Mouse (Mus musculus) adrenal gland, adult 8-10 months (tissue): ENCODE measurements at regions not wholly inside any gene's neighbourhood (a gene's known extent, or its start where the extent isn't known, plus 50 kb on each side); places are given as distances from the start of the nearest gene placed in this dataset.

Experiments used
- DNase-seq: peaks from one replicate; pipeline ENCODE4 v3.0.0; 2022

DNA sequence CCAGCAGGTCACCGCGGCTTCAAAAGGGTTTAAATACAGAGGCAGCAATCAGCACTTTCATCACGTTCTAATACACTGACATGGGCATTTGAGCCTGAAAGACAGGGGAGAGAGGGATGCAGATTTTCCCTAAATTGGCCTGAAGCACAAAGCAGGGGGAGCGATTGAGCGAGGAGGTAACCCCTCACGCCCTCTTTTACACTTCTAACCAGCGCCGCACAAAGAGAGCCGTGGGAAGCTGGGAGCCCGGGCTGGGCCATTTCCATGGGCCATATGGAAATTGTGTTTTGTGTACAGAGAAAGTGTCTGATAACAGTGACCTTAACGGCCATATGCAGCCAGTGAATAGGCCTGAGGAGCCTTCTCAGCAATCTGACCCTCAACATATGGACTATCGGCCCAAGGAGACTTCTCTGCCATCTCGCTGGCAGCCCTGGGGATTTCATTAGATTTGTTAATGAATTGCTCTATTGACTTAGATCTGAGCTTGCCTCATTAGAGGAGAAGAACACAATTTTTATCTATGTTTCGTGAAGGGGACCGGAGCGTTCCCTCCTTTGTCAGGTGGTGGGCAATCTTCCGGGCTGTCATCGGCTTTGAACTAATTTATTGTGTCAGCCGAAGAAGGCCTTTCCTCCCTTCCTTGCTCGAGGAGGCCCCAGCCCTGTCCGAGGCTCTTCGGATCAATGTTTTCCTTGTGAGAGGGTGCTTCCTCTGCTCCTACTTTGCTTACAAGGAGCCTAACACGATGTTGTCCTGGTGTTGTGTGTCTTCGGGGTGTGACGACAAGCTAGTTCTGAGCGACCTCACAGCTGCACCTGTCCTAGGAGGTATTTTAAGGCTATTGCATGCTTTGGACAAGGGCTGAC, 195.4 kb upstream of the Irx3 start:
- DNase-seq: no peak

DNA sequence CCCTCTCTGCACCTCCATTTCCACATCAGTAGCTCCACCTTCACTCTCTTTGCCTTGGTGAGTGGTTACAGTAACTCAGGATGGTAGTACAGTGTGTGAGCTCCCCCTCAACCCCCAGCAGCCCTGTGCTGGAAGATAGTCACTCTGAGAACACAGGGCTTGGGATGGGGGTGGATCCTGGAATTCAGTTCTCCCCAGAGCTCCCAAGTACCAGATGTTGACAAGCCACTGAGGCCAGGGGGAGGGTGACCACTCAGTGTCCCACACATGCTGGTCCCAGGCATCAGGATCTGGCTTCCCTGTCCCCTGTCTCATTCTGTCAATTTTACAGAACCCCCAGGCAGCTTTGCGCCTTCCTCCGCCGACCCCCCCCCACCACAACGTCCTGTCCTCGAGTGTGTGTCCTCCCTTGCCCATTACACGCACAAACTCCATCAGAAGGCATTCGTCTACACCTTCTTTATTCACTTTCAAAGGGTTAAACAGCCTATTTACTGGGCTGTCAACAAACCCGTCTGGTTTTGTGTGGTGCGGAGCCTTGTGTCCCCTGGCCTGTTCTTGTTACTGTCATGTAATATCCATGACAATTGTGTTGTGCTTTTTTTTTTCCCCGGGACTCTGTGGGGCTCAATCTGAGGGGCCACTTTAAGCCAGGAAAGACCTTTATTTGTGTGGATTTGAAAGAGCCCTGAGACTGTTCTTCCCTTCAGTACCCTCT, 194.6 kb upstream of the Irx3 start:
- no peak for DNase-seq

DNA sequence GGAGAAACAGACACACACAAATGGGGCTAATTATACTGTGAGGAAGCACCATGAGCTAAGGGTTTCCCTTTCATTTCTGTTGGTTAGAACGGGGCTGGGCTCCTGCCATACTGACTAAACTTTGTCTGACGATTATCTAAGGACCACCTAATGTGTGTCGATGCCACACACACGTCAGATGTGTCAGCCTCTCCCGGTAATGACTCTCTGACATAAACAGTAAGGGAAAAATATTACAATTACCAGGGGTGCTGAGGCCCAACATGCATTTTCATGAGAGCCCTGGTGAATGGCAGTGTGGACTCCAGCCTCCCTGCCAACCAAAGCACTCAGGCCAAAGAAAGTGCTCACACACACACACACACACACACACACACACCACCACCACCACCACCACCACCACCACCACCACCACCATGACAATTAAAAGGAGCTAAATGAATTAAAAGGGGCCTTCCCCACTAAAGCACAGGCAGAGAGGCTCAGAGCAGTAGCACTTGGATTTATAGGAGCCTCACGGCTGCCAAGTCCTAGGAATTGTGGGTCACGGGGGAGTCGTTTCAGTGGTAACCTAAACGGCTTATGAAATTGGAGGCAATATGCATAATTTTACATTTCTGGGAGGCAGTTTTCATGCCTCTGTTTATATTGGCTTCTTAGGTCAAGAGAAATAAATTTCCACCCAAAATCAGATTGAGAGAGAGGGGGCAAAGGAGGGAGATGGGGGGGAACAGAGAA, 193.7 kb upstream of the Irx3 start:
- no peak for DNase-seq

DNA sequence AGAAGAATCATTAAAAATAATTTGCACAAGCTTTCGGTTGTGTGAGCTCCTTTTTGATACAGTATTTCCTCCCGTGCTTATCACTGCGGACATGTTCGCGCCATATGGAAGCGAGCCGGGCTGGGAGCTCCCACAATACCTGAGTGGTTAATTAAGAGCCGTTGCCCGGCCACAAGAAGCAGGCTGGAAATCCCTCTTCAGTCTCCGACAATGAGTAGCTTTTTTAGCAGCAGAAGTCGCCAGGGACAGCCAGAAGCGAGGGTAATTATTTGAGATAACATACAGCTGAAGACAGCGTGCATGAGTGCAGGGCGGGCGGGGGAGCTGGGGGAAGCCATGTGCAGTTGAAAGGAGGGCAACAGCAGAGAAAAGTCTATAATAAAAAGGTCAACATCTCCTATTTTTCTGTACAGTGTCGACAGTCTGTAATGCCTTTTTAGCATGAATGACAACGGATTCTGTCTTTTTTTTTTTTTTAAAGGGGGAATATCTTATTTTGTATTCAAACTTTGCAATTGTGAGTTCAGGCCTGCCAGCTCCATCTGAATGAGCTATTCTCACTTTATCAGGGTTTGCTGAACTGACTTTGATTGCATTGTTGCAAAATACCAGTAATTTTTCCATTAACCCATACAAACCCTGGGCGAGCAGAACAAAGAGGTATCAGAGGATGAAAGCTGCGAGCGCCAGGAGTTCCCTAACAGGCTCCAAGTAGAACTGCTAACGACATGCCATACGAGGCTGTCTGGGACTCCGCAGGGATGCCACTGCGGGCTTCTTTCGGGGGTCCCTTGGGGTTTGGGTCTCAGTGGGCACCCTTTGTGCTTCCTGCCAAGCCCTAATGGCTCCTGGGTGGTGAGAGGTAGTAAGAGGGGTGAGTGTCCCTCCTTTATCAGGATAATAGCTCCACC, 189.9 kb upstream of the Irx3 start:
- no peak for DNase-seq

DNA sequence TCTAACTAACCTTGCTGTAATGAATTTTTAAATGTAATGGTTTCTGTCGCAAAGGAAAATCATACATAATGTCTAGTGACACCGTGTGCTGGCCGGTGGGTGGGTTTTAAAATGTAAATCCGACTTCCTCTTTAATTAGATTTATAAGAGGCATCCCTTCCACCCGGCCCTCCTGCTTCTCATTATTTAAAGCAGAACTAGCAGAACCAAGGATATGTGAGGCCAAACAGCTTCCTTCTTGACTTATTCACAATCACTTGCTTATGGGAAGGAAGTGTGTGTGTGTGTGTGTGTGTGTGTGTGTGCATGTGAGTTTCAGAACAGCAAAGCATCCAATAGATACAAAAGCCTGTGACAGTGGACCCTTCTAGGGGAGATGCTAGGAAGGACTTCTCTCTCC, 189.1 kb upstream of the Irx3 start:
- DNase-seq: no peak

DNA sequence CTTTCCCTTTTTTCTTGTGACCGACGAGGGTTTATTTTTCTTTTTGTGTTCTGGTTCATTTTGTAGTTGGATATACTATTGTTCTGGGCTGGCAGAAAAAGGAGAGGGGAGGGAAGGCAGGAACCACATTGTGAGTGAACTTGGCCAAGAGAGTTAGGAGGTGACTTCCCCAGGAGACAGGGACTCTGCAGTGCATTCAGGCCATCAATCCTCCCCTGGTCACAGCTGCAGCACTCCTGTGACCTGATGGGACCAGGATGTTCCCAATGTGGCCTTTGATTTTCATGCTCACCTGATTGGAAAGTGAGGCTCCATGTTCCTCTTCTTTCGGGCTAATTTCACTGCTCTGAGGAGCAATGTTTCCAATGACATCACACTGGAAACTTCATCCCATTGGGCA, 188.2 kb upstream of the Irx3 start:
- DNase-seq: peak; percentile 35

DNA sequence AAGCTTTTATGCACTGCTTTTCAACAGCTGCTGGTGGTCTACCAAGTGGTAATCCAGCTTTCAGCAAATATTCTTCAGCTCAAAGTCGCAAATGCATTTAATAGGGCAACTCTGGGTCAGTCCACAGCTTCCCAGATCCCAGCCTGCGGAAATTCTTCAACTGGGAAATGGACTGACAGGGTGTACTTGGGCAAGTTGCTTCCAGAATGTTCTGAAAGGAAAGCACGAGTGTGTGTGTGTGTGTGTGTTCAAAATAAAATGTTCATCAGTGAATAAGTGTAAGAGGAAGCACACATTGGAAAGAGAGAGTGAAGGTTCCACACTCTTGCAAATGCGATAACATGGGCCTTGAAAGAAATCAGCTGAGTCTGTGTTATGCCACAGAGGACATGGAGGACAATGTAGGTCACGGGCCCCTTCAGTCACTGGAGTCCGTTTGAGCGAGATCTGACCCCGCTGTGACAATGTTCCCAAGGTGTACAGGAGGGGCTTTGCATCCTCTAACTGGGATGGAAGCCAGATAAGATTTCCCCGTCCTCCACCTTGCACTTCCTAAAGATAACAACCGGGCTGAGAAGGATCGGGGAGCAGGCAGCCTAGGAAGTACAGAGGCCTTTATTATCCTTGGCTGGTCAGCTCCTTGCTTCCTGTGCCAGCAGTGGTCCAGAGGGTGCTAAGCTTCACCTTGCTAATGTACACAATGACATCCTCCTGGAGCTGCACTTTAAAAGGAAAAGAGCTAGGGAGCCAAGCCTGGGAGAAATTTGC, 187.2 kb upstream of the Irx3 start:
- DNase-seq: peak; percentile 53

DNA sequence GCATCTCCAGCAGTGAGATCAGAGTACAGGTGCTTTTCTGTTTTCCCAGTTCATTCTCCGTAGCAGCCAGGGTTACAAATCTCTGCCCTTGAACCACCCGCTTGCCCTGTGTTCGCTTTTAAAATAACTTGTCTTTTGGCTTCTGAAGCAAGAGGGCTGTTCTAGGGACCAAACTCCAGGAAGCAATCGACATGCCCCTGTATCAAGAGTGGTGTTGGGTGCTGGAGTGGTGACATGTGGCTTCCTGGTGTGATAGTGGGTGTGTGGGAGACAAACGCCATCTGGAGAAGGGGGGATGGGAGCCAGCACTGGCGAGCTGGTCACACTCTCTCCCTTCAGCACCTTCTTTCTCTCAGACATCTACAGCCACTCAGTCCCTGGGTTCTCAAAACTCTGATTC, 186.0 kb upstream of the Irx3 start:
- no peak for DNase-seq

DNA sequence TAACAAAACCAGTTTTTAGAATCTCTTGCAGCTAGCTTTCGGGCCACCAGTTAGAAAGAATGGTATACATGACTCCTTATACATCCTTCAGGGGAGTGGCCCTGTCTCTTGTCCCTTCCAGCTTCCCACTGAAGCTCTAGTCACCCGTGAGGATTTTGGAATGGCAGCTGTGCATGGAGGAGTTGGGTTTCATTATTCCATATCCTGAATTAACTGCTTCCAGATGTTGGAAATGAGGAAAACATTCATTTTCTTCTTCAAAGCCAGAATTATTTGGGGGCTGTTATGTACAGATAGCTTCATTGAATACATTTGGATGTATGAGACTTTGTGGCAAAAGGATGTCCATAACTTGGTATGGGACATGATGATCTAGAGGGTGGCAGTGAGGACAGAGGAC, 181.3 kb upstream of the Irx3 start:
- DNase-seq: no peak

DNA sequence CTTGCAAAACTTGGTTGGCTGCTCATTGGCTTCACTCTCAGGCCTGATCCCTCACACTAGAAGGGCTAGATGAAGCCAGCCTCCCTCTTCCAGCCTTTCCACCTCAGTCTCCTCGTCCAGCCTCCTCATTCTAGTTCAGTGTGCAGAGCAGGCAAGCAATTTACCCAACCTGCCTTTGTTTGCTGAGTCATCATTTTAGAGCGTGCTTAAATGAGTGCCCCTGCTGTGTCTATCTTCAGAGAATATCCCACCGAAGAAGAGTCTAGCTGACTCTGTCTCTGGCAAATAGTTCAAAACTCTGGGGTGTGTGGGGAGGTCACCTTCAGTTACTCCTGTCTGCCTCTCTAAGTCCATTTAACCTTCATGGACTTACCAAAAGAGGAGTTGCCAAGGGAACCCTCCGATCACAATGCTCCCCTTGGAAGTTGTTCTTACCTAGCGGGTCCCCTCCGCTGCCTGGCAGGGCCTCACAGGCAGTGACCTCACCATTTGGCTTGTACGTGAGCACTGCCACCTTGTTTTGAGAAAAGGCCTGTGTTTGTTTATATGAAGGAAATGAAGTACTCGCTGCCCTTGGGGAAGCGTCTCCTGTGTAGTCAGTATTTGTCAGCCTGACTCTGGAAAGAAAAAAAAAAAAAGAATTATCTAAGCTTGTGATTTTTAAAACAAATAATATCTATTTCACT, 175.2 kb upstream of the Irx3 start:
- DNase-seq: no peak

DNA sequence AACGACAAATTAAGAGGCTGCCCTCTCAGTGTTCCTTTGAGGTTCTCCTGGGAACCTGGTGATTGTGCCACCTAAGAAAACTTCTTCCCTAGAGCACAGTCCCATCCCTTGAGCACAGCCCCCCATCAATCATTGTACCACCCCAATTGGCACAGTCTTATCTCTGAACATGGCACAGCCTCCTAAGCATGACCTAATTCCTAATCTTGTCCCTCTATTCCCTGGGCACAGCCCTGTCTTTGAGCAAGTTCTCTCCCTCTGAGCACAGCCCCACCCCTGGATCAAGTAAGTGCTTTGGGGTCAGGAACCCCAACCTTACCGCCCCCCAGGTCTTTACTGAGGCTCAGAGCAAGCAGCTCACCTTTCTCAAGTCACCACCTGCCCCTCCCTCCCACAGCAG, 173.6 kb upstream of the Irx3 start:
- DNase-seq: no peak

DNA sequence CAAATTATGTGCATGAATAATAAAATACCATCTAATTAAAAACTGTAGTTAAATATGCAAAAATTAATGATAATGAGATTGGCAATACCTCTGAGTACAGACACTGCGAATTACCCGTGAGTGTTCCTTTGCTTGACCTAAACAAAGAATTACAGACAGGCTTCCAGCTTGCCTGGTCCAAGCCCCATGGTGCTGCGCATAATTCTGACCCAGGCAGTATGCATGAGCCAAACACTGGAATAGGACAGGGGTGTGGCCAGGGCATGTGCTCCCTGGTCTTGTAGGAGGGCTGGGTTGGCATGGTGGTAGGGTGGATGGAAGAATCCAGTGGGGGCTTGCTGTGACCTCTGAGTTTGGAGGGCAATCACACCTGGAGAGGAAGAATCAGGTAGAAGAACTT, 172.8 kb upstream of the Irx3 start:
- DNase-seq: no peak

DNA sequence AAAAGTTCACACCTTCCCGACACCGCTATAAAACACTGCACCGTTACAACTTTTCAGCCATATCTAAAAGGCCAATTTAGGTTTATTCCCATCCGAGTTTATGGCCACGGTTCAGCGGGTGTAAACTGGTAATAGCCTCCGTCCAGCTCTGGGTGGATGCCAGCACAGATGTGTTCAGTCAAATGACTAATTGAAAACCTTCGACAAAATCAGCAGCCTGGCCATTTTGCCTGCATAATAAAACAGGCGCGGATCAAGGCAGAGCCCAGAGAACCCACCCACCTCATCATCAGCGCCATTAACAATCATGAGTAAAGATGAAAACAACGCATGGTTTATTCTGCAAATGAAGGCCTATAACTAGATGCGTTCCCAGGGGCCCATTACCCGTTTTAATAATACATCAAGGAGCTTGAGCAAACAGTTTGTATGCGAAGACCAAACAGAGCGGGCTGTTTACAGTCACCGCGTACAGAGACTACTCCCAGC, 172.1 kb upstream of the Irx3 start:
- DNase-seq: no peak

DNA sequence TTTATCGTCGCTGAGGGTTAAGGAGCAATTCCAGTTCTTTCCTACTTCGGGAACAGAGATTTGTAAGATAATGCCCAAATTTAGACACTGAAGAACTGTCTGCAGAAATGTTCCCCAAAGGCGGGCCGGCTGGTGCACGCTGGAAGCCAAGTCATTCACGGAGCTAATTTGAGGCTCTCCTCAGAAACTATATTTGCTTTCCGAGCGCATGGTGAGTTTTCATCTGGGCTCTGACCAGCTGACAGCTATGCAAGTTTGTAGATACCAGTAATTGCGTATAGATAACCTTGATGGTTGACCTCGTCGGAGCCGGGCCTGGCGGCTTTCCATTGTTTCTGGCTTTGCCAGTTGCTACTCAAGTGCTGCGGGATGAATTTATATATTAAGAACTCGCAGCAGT, 165.5 kb upstream of the Irx3 start:
- DNase-seq: no peak

DNA sequence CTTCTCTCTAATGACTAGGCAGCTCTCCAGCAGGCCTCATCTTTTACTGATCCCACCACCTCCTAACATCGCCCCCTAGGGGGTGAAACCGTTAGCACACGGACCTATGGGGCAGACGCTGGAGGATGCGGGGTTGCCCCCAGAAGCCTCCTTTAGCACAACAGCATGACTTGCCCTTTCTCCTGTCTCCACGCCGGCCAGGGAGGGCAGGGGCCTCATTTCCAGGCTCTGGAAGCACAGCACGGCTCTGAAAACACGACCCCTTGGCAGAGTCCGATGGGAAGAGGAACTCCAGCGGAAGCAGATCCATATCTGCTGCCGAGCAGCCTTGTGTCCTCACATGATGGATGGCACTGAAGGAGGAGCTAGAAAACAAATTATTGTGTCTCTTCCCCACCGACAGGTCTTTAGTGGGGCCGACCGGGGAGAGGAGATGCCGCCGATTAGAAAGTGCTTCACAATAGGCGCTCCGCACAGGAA, 165.1 kb upstream of the Irx3 start:
- DNase-seq: peak; percentile 61

DNA sequence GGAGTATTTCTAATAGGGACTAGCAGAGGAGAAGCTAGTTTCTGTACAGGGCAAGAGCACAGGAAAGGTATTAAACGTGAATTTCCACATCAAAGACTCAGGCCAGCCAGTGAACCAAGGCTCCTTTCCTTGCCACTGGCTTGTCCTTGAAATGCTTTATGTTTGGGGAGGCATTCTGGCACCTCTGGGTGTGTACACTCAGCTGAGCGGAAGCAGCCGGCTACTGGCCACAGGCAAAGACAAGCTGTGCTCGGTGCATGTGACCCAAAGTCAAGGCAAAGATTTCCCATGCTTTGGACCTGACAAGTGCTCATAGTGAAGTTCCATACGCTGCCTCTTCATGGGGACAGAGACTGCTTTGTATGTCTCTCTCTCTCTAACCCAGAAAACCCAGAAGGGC, 159.8 kb upstream of the Irx3 start:
- DNase-seq: no peak

DNA sequence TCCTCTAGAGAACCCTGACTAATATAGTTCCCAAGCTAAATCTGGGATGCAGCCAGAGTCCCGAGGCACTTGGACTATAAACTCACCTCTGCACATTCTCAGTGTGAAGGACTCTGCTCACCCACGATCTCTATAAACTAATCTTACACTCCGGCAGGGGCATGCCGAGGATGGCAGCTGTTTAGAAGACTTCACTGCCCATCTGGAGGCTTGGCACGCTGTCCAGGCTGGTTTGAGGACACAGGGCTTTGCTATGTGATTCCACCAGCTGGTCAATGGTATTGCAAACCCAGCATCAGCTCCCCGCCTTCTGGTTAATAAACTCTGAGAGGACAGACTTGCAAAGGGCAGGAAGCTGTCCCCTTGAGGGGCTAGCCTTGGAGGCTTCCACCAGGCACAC, 153.3 kb upstream of the Irx3 start:
- DNase-seq: no peak

DNA sequence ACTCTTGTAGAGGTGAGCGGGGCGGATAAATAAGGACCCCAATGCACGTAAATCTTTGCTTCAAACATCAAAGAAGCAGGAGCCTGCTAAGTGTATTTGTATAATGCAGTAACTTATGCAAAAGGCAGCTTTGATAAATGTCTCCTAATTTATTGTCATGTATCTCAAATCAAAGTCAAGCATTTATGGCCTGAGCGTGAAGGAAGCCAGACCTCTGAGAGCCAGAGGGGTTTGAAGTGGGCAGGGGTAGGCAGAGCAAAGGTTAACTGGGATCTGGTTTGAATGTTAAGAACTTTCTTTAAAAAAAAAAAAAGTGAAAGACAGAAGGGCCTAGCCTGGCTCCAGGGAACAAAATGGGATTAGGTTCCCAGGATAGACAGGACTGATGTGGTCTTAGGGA, 151.1 kb upstream of the Irx3 start:
- DNase-seq: no peak

DNA sequence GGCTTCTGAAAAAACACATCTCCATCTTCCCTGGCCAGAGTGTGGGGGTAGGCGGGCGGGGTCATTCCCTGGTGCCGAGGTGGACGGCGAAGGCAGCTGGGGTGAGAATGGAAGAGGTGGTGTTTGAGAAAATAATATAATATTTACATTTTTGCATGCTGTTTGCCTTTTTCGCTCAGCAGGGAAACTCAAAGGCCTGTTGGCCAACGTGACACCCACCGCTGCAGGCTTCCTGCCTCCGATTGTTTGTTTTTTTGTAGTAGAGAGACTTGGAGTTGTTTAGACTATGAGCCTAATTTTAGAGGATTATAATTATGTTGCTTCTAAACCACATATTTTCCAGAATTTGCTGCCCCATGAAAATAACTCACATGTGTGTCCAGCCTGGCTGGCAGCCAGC, 147.2 kb upstream of the Irx3 start:
- no peak for DNase-seq

DNA sequence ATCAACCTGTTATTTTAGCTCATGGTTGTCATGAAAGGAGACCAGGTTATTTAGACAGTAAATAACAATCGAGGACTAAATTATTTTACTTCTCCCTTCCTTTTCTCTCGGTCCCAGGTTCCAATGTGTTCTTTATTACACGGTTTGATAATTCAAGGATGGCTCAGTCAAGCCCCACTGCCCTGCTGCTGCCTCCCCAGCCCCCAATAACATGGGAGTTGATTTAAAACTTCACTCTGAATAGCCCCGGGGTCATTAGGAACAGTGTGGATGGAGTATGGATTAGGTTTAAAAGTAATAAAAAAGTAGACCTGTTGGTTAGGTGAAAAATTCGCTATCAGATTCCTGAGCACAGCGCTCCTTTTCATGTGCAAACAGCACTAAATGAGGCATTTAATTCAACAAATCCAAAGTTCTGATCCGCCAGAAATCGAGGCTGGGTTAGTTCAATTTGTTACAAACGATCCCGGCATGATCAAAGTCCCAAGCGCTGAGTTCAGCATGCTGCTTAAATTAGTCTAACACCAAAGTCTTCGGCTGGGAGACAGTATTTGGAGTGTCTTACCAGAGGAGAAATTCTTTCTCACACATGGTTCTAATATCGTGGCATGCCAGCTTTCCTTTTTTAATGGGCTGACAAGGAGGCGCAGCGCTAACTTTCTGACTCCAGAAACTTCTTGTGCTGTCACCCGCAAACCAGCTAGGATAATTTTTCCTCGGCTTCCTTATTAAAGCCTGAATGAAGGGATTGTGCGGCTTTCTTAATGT, 146.5 kb upstream of the Irx3 start:
- no peak for DNase-seq
